7 mouse cellular contexts compared by ENCODE assay signal in genomic region chrY:1244940-1245339, GRCm38 (mm10). TPM values are rescaled to one million over a fixed set of nuclear protein-coding genes. Genes with fewer than 3 reads are reported as not detected.
DNase-seq lines count a peak whose midpoint lies in the region; ATAC-seq and TF ChIP-seq lines count a peak whose summit lies in the region.

No protein-coding gene starts in this region.

- peak overlapping the region; percentile 35 for H3K4me3 ChIP-seq in neural tube, embryonic 11.5 days (ENCODE audit: low read depth, low read length)
- H3K4me3 ChIP-seq in embryonic facial prominence, embryonic 14.5 days (ENCODE audit: low read depth, low read length): peak overlapping the region; percentile 40
- H3K4me3 ChIP-seq in intestine, embryonic 16.5 days (ENCODE audit: low read length): peak overlapping the region; percentile 47
- peak overlapping the region; percentile 36 for H3K4me3 ChIP-seq in midbrain, postnatal 0 days (ENCODE audit: low read depth, low read length)

- DNase-seq in neural tube, embryonic 11.5 days (ENCODE audit: low spot score): no peak
- no peak for DNase-seq in neural tube, embryonic 10.5 days (ENCODE audit: extremely low spot score, low spot score)
- peak; percentile 0 for DNase-seq in embryonic facial prominence, embryonic 14.5 days (ENCODE audit: low spot score)
- DNase-seq in midbrain, postnatal 0 days (ENCODE audit: low spot score): no peak
- DNase-seq in layer of hippocampus, postnatal 25 days (ENCODE audit: extremely low spot score in 1 of 2, low spot score in 1 of 2): no peak
- DNase-seq in urinary bladder, postnatal 36 days (ENCODE audit: low spot score in 2 of 2): no peak

- 0% methylated on average over 5 of the region's 9 CpGs for WGBS in neural tube, embryonic 11.5 days
- WGBS in embryonic facial prominence, embryonic 14.5 days: 0% methylated on average over 5 of the region's 9 CpGs
- WGBS in intestine, embryonic 16.5 days: 0% methylated on average over 8 of the region's 9 CpGs
- 0% methylated on average over 9 of the region's 9 CpGs for WGBS in midbrain, postnatal 0 days

- ATAC-seq in neural tube, embryonic 11.5 days (ENCODE audit: insufficient read depth, low FRiP score, low TSS enrichment): no peak
- ATAC-seq in embryonic facial prominence, embryonic 14.5 days (ENCODE audit: low read depth): no peak
- no peak for ATAC-seq in intestine, embryonic 16.5 days
- no peak for ATAC-seq in midbrain, postnatal 0 days (ENCODE audit: low FRiP score)

- no peak for TF ChIP-seq CTCF in midbrain, postnatal 0 days (IDR thresholded peaks at IDR 0.05)

- no peaks in the 10 kb centered on the region for H3K9me3 ChIP-seq in neural tube, embryonic 11.5 days (ENCODE audit: control insufficient read depth, low read length)
- H3K9me3 ChIP-seq in embryonic facial prominence, embryonic 14.5 days (ENCODE audit: control insufficient read depth, low read length): no peaks in the 10 kb centered on the region
- no peaks in the 10 kb centered on the region for H3K9me3 ChIP-seq in intestine, embryonic 16.5 days (ENCODE audit: control insufficient read depth, low read length)
- H3K9me3 ChIP-seq in midbrain, postnatal 0 days (ENCODE audit: low read length): no peaks in the 10 kb centered on the region

- no peaks in the 10 kb centered on the region for H3K27me3 ChIP-seq in neural tube, embryonic 11.5 days (ENCODE audit: control insufficient read depth, insufficient read depth, low read length)
- no peaks in the 10 kb centered on the region for H3K27me3 ChIP-seq in embryonic facial prominence, embryonic 14.5 days (replicated peaks; ENCODE audit: control insufficient read depth, insufficient read depth, low read length)
- H3K27me3 ChIP-seq in intestine, embryonic 16.5 days (replicated peaks; ENCODE audit: control insufficient read depth, insufficient read depth, low read length): no peaks in the 10 kb centered on the region
- H3K27me3 ChIP-seq in midbrain, postnatal 0 days (ENCODE audit: insufficient read depth, low read length): no peaks in the 10 kb centered on the region

- peak overlapping the region; percentile 42 for H3K9ac ChIP-seq in neural tube, embryonic 11.5 days (ENCODE audit: low read length)
- H3K9ac ChIP-seq in embryonic facial prominence, embryonic 14.5 days (ENCODE audit: low read depth, low read length): peak overlapping the region; percentile 62
- peak overlapping the region; percentile 65 for H3K9ac ChIP-seq in intestine, embryonic 16.5 days (ENCODE audit: low read depth, low read length)
- H3K9ac ChIP-seq in midbrain, postnatal 0 days (replicated peaks; ENCODE audit: low read length, poor library complexity, severe bottlenecking): peak overlapping the region; percentile 44; the same call in 1 of the 2 replicates

- no peaks in the 10 kb centered on the region for H3K4me1 ChIP-seq in neural tube, embryonic 11.5 days (ENCODE audit: control insufficient read depth, insufficient read depth, low read length)
- H3K4me1 ChIP-seq in embryonic facial prominence, embryonic 14.5 days (ENCODE audit: control insufficient read depth, insufficient read depth, low read length): no peaks in the 10 kb centered on the region
- H3K4me1 ChIP-seq in intestine, embryonic 16.5 days (ENCODE audit: control insufficient read depth, insufficient read depth, low read length): no peaks in the 10 kb centered on the region
- H3K4me1 ChIP-seq in midbrain, postnatal 0 days (ENCODE audit: insufficient read depth, low read length): no peaks in the 10 kb centered on the region

- H3K36me3 ChIP-seq in neural tube, embryonic 11.5 days (ENCODE audit: control insufficient read depth, insufficient read depth, low read length): no peaks in the 10 kb centered on the region
- no peaks in the 10 kb centered on the region for H3K36me3 ChIP-seq in embryonic facial prominence, embryonic 14.5 days (ENCODE audit: control insufficient read depth, insufficient read depth, low read length)
- no peaks in the 10 kb centered on the region for H3K36me3 ChIP-seq in intestine, embryonic 16.5 days (ENCODE audit: control insufficient read depth, insufficient read depth, low read length)
- H3K36me3 ChIP-seq in midbrain, postnatal 0 days (ENCODE audit: insufficient read depth, low read length): no peaks in the 10 kb centered on the region

- H3K4me2 ChIP-seq in neural tube, embryonic 11.5 days (ENCODE audit: low read depth): peak overlapping the region; percentile 16
- peak overlapping the region; percentile 44 for H3K4me2 ChIP-seq in embryonic facial prominence, embryonic 14.5 days (ENCODE audit: low read depth, low read length)
- H3K4me2 ChIP-seq in intestine, embryonic 16.5 days (ENCODE audit: low read depth, low read length): 0 out of 2 replicates have a peak overlapping the region, but pooled peaks have one; percentile 9
- peak overlapping the region; percentile 30 for H3K4me2 ChIP-seq in midbrain, postnatal 0 days (ENCODE audit: low read depth, low read length, poor library complexity, severe bottlenecking)

- no peak overlapping the region; the same call in 1 of the 2 replicates for H3K27ac ChIP-seq in neural tube, embryonic 11.5 days (ENCODE audit: low read depth, low read length)
- peak overlapping the region; percentile 83 for H3K27ac ChIP-seq in embryonic facial prominence, embryonic 14.5 days (replicated peaks; ENCODE audit: low read depth, low read length)
- H3K27ac ChIP-seq in intestine, embryonic 16.5 days (ENCODE audit: low read length): peak overlapping the region; percentile 57
- peak overlapping the region; percentile 51 for H3K27ac ChIP-seq in midbrain, postnatal 0 days (ENCODE audit: low read depth, low read length)

RNA-seq across cellular contexts. Expression of gene Uty, which starts 0.6 kb away (rescaled TPM):
- 10.2 and 10.6 TPM in 2 replicates for polyA plus RNA-seq in neural tube, embryonic 11.5 days (2014; fragmentation: Nextera tagmentation; extraction: Ambion mirVana)
- polyA plus RNA-seq in embryonic facial prominence, embryonic 14.5 days (2014; fragmentation: Nextera tagmentation; extraction: Ambion mirVana): 18.7 and 18.9 TPM in 2 replicates
- polyA plus RNA-seq in intestine, embryonic 16.5 days (2015; fragmentation: Nextera tagmentation; extraction: Ambion mirVana): 5.0 and 8.5 TPM in 2 replicates
- 15.3 and 22.9 TPM in 2 replicates for total RNA-seq in midbrain, postnatal 0 days (2014; rRNA removed)
- polyA plus RNA-seq in midbrain, postnatal 0 days (2015; fragmentation: Nextera tagmentation; extraction: Ambion mirVana): 9.5 TPM in 1 of 2 replicates, not detected in the other
- 10 to 100 TPM in 1 of 2 experiments, not detected in 1; 23.2 TPM for total RNA-seq in layer of hippocampus, postnatal 25 days (2021)

RNA-seq across cellular contexts. Expression of gene Ddx3y, which starts 41.5 kb away (rescaled TPM):
- 15.7 and 19.1 TPM in 2 replicates for polyA plus RNA-seq in neural tube, embryonic 11.5 days (2014; fragmentation: Nextera tagmentation; extraction: Ambion mirVana)
- polyA plus RNA-seq in embryonic facial prominence, embryonic 14.5 days (2014; fragmentation: Nextera tagmentation; extraction: Ambion mirVana): 43.4 and 45.3 TPM in 2 replicates
- 11.1 and 18.3 TPM in 2 replicates for polyA plus RNA-seq in intestine, embryonic 16.5 days (2015; fragmentation: Nextera tagmentation; extraction: Ambion mirVana)
- 20.4 and 21.4 TPM in 2 replicates for total RNA-seq in midbrain, postnatal 0 days (2014; rRNA removed)
- 36.5 TPM in 1 of 2 replicates, not detected in the other for polyA plus RNA-seq in midbrain, postnatal 0 days (2015; fragmentation: Nextera tagmentation; extraction: Ambion mirVana)
- 10 to 100 TPM in 1 of 2 experiments, not detected in 1; 50.1 TPM for total RNA-seq in layer of hippocampus, postnatal 25 days (2021)
